Mouse (Mus musculus) right cerebral cortex, postnatal 25 days (tissue): Measurements from ENCODE around the gene Inpp5b.
A peak's percentile ranks its signal among the peaks of the same experiment; 100 is the strongest.

Experiments
- DNase-seq: peaks from one replicate; pipeline ENCODE4 v3.0.0; 2022

Gene Inpp5b

GRCm38 (mm10) chr4:124818832-124819231 lies 77.2 kb downstream of the Inpp5b start:
- DNase-seq: no peak

DNA sequence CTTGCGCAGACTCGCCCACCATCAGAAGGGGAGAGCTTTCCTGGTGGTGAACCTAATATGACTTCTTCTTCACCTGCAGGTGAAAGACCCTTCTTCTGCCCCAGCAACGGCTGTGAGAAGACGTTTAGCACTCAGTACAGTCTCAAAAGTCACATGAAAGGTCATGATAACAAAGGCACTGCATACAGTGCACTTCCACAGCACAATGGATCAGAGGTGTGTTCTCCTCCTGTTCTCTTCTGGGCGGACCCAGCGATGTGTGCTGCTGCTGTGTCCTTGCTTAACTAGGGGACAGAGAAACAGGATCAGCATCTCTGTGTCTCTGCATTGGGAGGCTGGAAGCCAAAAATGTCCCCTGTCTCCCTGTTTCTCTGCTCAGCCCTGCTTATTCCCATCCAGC lies 83.3 kb downstream of the Inpp5b start:
- DNase-seq: no peak

- DNase-seq: no peak
Measured at GRCm38 (mm10) chr4:124825371-124825965, 83.8 kb downstream of the Inpp5b start.

DNA sequence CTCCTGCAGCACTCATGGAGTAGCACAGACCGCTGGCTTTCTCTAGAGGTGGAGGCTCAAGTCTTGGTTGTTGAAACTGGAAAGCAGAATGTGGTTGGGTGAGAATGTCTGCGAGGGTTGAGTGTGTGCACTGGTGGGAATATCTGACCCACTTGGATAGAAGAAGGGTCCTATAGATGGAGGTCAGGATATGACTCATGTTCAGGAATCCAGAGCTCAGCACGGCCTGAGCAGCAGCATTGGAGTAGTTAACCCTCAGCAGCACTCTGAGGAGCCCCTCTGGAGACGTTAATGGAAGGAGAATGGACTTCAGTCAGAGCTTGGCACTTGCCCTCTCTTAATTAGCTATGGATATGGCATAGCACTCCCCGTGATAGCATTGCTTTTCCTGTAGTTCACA lies 88.0 kb downstream of the Inpp5b start:
- DNase-seq: no peak

- no peak for DNase-seq
Measured at GRCm38 (mm10) chr4:124832796-124833195, 91.1 kb downstream of the Inpp5b start.

- no peak for DNase-seq
Measured at GRCm38 (mm10) chr4:124838035-124838700, 96.5 kb downstream of the Inpp5b start.

- no peak for DNase-seq
Measured at GRCm38 (mm10) chr4:124840998-124841397, 99.3 kb downstream of the Inpp5b start.

- no peak for DNase-seq
Measured at GRCm38 (mm10) chr4:124843493-124843892, 101.8 kb downstream of the Inpp5b start.

- peak; percentile 78 for DNase-seq
Measured at GRCm38 (mm10) chr4:124847573-124847972, 105.9 kb downstream of the Inpp5b start.

DNA sequence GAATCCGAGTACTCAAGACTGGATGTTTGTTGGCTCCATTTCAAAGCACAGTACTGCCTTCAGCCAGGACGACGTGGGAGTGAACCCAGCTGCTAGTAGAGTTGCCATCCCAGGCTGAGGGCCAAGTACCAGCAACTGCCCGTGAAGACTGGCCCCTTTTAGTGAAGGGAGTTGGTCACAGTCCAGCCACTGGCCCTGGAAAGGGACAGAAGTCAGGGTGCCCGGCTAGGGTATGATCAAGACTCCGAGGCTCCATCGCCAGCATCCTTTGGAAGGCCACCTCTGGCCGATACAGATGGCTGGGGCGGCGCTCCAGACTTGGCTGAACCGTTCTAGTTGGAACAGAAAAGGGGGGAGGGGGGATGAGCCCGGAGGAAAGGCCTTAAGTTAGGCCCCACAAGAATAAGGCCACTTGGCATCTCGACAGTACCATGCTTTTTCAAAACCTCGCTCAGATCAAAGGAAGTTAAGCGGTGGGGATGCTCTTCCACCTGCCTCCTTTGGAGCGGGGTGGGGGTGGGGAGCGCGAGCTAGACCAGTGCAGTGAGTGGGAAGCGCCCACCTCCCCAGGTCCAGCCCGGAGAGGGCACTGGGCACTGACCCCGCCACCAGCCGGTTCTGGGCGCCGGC lies 108.1 kb downstream of the Inpp5b start:
- peak; percentile 69 for DNase-seq

GRCm38 (mm10) chr4:124850261-124850913 lies 108.7 kb downstream of the Inpp5b start, which contains the start of gene Yrdc:
Gene Yrdc (plus strand): TSS chr4:124850679.
- peak; percentile 94 for DNase-seq
